Mouse (Mus musculus): ENCODE data around the gene Psmd5.
"Not testable (repeated sequence)": the region's sequence is repeated elsewhere in the genome, so short reads cannot be mapped to it uniquely, and the experiment has no call there.

The Psmd5 gene

DNA sequence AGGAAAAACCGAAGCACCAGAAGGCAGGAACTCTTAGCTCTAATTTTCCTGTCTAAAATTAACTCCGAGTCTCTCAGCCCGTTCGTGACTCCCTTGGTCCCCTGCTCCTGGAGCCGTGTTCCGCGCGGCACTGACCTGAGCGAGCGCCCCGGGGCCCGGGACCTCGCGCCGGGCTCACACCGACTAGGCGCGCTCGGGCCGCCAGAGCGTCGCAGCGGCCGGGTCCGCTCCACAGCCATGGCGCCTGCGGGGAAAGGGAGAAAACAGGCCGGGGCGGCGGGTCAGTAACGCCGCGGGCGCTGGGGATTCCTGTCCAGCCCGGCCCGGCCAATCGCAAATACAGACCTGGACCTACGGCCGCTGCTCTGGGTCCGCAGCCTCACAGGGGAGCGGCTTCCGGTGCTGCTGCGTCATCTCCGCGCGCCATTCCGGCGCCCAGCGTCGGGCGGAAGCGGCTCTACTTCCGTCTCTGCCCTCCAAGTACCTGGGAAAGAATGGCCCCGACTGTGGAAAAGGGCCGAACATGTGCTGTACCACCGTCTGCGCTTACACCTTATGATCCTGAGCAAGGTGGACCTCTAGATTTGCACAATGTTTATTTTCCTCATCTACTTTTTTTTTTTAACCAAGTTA, 48.8 kb downstream of the Psmd5 start, which contains the start of gene Fbxw2:
Gene Fbxw2 (minus strand): TSS at position 485 of the 633 bp plus-strand sequence.
- peak; percentile 95 for DNase-seq

GRCm38 (mm10) chr2:34818492-34818891, 56.3 kb downstream of the Psmd5 start:
- no peak for DNase-seq

DNA sequence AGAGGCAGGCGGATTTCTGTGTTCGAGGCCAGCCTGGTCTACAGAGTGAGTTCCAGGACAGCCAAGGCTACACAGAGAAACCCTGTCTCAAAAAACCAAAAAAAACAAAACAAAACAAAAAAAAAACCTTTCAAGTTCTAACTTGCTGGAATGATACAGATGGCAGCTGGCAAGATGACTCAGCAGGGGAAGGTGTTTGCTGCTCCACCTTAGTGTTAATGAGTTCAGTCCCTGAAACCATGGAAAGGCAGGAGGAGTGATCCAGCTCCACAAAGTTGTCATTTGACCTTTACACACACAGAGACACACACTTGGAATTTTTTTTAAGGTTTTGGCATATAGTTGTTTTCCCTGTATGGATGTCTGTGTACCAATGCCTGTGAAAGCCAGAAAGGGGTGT, 58.9 kb downstream of the Psmd5 start:
- DNase-seq, result not testable (repeated sequence)

DNA sequence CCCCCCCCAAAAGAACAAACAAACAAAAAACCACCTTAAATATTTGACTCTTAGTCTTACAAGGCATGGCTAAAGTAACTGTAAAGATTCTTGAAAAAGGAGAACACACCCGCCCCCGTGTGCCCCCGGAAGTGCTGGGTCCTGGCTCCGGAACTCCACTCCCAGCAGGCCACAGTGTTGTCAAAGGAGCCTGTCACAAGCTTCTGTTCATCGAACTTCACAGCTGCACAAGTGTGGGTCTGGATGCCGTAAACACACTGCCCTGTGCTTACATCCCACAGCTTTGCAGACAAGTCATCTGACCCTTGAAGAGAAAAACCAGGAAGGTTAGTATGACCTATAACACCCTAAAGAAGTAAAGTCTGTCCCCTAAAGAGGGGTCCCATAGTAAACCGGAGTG, 62.1 kb downstream of the Psmd5 start:
- DNase-seq, result no peak

- no peak for DNase-seq
Observed at GRCm38 (mm10) chr2:34810775-34811174, 64.0 kb downstream of the Psmd5 start.

- no peak for DNase-seq
Observed at GRCm38 (mm10) chr2:34809568-34809967, 65.2 kb downstream of the Psmd5 start.

DNA sequence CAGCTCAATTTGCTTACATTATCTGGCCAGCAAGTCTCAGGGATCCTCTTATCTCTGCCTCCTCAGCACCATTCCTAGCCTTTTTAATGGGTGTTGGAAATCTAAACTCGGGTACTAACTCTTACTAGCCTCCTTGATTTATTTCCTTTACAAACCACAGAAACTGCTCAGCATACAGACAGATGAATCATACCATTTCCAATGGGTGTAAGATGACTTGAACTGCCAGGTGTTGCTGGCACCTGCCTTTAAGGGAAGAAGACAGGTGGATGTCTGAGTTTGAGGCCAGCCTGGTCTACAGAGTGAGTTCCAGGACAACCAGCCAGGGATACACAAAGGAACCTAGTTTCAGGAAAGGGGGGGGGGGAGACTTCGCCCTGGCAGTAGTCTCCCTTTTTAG, 66.7 kb downstream of the Psmd5 start:
- DNase-seq, result no peak

GRCm38 (mm10) chr2:34805364-34805950, 69.3 kb downstream of the Psmd5 start:
- DNase-seq, result peak; percentile 13

GRCm38 (mm10) chr2:34804815-34805214, 70.0 kb downstream of the Psmd5 start:
- DNase-seq, result peak; percentile 30

DNA sequence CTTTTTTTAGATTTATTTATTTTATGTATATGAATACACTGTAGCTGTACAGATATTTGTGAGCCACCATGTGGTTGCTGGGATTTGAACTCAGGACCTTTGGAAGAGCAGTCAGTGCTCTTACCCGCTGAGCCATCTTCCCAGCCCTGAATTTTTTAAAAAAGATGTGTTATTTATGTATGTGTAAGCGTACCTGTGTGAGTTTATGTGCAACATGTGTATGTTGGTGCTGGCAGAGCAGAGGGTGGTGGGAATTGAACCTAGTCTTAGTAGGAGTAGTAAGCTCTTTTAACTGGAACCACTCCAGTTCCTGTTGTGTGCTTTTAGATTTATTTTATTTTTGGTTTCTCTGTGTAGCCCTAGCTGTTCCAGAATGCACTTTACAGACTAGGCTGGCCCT, 70.6 kb downstream of the Psmd5 start:
- DNase-seq, result no peak

DNA sequence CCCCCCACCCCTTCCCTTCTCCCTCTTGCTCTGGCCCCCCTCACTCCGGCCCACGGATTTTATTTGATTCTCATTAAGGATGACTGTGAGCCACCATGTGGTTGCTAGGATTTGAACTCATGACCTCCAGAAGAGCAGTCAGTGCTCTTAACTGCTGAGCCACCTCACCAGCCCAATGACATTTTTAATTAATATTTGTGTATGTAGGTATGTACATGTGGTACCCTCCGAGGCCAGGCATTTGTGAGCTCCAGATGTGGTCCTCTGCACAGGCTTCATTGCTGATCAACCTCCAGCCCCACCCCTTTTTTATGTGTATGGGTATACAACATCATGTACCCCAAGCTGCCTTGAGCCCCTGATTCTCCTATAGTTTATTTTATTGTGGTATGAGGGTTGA, 71.0 kb downstream of the Psmd5 start:
- DNase-seq, result no peak

- DNase-seq, result peak; percentile 46
Observed at GRCm38 (mm10) chr2:34802565-34803245, 72.1 kb downstream of the Psmd5 start.

DNA sequence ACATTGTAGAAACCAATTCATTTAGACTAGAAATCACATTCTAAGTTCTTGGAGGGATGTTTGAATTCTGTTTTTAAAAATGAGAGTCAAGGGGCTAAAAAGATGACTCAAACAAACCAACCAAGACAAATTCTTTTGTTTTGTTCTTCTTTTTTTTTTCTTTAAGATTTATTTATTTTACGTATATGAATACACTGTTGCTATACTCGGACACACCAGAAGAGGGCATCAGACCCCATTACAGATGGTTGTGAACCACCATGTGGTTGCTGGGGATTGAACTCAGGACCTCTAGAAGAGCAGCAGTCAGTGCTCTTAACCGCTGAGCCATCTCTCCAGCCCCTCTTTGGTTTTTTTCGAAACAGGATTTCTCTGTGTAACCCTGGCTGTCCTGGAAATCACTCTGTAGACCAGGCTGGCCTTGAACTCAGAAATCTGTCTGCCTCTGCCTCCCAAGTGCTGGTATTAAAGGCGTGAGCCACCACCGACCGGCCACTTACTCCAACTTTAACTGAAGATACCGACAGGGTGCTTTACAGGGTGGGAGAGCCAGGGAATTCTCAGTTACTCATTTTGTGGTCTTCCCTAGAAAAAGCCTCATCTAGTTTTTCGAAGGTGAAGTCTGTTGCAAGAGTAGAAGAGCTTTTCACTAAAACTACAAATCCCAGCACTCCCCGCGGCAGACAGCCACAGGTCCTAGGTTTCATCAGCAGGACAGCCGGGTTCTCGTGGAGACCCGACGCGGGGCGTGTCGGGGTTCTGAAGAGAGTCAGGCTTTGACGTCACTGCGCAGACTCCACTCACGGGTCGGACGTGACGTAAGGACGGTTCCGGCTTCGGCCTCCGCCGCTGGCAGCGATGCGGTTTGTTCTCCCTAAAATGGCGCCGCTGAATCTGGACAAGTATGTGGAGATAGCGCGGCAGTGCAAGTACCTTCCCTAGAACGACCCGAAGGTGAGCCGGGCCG, 73.0 kb downstream of the Psmd5 start:
- peak; percentile 99 for DNase-seq

GRCm38 (mm10) chr2:34800371-34800770, 74.4 kb downstream of the Psmd5 start:
- no peak for DNase-seq
